Mouse (Mus musculus) left cerebral cortex, adult 9 months (tissue): ENCODE measurements at regions not wholly inside any gene's neighbourhood (a gene's known extent, or its start where the extent isn't known, plus 50 kb on each side); places are given as distances from the start of the nearest gene placed in this dataset.

ENCODE experiments used
- DNase-seq, 2 experiments: peaks; one replicate each; pipeline ENCODE4 v3.0.0; 2022; ENCODE audit warnings: low spot score in 2 of 2

GRCm38 (mm10) chr10:21776762-21777080 is 105.3 kb upstream of the Sgk1 start:
- DNase-seq, result no peak

DNA sequence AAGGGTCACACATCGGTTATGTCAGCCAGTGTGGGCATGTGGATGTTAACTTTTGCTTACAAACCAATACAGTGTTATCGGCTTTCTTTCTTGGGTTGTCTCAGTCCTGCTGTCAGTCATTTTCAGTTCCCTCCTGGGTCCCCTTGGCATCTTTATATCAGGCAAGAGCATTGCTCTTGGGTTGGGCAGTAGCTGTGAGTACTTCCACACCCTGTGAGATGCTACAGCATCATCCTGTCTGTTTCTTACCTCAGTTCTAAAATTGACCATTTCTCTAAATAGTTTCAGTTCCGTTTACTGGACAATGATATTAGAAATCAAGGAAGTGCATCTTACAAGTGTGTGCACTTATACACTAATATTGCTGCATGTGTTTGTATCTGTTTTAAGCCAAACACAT is 104.9 kb upstream of the Sgk1 start:
- no peak for DNase-seq

- DNase-seq, result no peak
Measured at GRCm38 (mm10) chr10:21783478-21783877, 98.5 kb upstream of the Sgk1 start.

- no peak for DNase-seq
Measured at GRCm38 (mm10) chr10:21785110-21785509, 96.9 kb upstream of the Sgk1 start.

- DNase-seq, result no peak
Measured at GRCm38 (mm10) chr10:21785785-21786184, 96.2 kb upstream of the Sgk1 start.

DNA sequence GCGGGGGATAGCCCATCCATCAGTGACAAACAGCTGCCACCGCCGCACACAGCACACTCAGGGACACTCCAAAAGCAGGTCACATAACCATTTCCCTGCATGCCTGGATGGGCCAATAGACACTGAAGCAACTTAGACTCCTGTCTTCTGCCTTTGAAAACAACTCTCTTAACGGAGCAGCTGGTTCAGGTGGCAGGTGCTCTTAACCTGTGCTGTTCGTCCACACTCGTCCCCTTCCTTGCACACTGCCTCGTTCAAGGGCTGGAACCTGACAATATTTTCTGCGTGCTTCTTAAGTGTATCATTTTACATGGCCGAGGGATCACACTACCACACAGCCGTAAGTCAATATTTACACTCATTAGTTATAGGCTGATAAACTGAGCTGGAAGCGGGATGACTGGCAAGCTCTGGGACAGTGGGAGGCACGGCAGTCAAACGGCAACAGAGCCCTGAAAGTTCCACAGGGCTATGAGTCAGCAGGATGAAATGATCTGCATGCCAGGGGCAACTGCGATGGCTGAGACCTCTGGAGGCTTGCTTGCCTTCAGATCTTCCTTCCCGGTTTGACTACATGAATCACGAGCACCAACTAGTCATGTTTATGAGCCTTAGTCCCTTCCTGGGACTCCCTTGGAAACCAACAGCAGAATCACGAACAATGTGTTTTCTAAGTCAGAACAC is 92.0 kb upstream of the Sgk1 start:
- DNase-seq, result no peak

- no peak for DNase-seq
Measured at GRCm38 (mm10) chr10:21790991-21791390, 91.0 kb upstream of the Sgk1 start.

- peak in 1 of 2 experiments; percentile 42 for DNase-seq
Measured at GRCm38 (mm10) chr10:21792431-21792830, 89.6 kb upstream of the Sgk1 start.

DNA sequence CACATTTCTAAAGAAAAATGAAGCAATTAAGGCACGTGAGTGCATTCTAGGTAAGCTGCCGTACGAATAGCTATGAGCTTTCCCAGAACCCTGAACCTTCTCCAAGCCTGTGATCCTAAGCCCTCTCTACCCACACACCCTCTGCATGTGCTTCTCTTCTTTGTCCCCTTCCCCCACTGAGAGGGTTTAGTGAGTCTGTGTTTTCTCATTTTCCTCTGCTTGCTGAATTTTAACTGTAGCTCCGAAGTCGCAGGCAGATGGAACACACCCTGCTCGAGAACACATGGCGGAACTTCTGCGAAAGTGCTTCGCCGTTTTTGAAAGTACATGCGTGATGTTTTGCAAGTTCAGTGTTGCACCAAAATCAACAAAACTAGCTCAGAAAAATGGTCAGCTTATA is 88.3 kb upstream of the Sgk1 start:
- DNase-seq, result peak in 1 of 2 experiments; percentile 47

DNA sequence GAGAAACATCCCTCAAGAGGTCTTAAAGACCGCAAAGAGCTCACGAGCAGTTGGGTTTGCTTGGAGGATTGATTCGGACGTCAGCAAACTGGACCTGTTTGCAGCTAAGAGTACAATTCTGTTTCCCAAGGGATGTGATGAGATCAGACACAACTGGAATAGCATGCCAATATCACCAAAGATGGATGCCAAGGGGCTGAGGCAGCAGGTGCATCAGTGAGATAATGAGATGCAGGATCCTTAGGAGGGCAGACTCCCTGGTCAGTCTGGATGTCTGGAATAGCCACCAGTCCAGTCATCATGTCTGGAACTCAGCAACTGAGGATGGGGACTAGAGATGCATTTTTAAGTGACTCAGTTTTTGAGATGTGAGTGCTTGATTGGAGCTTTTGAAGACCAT is 85.6 kb upstream of the Sgk1 start:
- DNase-seq, result no peak

GRCm38 (mm10) chr10:21798103-21798502 is 83.9 kb upstream of the Sgk1 start:
- DNase-seq, result no peak

GRCm38 (mm10) chr10:21801556-21801955 is 80.4 kb upstream of the Sgk1 start:
- DNase-seq, result no peak

- no peak for DNase-seq
Measured at GRCm38 (mm10) chr10:21803184-21803583, 78.8 kb upstream of the Sgk1 start.

DNA sequence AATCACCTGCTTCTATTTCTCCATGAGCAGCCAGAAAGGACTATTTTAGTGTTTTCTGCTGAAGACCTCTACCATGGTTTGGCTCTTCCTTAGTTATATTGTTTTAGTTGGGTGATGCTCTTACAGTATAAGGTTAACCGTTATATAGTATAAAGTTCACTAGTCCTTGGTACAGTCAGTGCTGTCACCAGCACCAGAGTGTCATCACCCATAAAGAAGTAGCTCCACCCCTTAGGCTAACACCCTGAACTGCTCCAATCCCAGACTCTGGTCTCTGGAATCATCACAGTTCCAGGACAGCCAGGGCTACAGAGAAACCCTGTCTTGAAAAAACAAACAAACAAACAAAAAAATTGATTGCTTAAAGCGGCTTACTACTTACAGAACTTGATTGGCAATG is 77.2 kb upstream of the Sgk1 start:
- DNase-seq, result no peak

GRCm38 (mm10) chr10:21805606-21806005 is 76.4 kb upstream of the Sgk1 start:
- DNase-seq, result peak in 1 of 2 experiments; percentile 39

GRCm38 (mm10) chr10:21806716-21807115 is 75.3 kb upstream of the Sgk1 start:
- no peak for DNase-seq

DNA sequence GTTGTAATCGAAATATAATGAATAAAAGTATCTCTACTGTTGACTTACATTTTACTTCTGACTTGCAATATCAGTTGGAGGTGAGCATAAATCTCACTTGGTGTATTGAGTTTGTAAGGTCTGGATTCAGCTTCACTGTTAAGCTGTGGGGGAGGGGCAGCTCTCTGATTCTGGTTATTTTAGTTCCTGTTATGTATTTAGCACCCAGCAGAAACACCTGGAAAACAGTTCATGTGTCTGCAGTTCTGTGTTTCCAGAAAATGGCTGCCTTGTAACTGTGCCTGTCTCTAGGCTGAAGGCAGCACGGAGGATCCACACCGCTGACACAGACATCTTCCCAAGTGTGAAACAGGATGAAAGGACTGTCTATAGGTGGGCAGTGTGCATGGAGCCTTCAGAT is 62.3 kb upstream of the Sgk1 start:
- no peak for DNase-seq

DNA sequence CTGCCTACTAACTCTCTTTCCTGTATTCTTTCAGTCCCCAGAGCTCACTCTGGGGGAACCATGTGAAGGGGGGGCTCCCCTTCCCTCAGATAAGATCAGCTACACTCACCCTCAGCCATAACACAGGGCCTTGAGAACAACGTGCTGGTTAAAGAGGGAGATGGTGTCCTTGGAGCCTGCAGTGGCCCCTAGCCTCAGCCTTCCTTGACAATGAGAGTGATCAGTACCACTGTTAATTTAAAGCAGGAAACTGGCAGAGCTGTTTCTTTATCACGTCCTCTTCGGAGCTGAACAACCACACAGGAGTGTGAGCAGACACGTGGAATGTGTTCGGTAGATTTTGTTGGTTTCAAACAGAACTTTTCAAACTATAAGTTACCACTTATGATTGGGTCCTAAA is 60.6 kb upstream of the Sgk1 start:
- no peak for DNase-seq

DNA sequence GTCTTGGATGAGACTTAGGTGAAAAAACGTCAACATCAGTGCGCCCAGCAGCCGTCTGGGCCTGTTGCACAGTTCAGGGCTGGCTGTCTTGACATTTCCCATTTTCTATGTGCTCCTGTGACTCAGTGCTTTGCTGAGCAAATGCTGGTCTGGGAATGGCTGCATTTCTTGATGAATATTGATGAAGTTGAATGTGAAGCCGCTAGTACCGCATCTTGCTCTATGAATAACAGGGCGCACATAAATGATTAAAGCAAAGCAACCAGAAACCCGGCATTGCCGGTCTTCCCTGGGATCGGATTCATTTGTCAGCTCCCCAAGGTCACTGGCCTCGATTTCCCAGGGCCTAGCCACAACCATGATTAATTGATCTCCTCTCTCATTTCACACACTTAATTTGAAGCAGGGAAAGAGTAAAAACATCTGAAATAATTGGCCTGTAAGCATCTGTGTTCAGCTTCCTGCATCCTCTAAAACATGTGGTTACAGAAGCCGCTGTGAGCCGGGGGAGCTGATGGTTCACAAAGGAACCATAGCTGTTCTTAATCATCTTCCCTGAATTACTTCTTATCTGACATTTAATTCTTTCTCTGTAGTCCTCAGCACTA is 57.5 kb upstream of the Sgk1 start:
- DNase-seq, result no peak

- DNase-seq, result no peak
Measured at GRCm38 (mm10) chr10:21826793-21827504, 55.0 kb upstream of the Sgk1 start.

DNA sequence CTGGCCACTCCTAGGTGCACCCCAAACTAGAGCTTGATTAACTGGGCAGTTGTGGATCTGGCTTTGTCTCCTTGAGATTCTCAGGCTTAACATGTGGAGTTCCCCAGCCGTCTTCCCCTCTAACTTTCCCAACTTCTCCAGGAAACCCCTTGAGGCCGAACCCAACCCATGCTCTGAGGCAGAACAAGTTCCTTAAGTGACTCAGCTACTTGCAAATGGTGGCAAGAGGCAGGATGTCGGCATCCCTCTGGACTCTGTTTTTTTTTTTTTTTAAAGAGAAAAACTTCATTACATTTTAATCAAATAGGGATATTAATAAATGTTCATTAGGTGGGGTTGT is 54.5 kb upstream of the Sgk1 start:
- DNase-seq, result no peak

DNA sequence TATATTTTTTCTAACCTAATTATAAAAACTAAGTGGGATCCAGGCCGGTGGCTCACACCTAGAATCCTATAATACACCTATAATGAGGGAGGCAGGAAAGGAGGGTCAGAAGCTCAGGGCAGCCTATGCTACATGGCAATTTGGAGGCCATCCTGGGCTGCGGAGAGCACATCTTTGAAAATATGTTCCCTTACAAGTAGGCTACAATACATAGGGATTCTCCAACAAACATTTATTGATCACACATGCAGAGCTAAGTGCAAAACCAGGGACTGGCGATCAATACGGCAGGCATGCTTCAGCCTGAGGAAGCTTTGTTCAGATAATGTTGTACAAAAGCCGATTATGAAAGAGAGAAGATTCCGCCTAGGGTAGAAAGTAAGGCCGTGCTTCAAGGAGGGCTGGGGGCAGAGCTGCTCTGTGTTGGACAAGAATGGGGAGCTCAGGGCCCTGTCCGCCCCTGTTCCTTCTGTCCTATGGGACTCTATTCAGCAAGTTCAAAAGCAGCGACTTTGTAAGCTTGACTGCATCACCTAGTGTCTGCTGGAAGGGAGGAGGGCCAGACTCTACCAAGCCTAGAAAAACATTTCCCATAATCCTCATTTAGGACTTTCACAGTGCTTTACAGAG is 53.4 kb upstream of the Sgk1 start:
- no peak for DNase-seq
